Mouse (Mus musculus) forebrain, embryonic 16.5 days (tissue): ENCODE measurements at regions not wholly inside any gene's neighbourhood (a gene's known extent, or its start where the extent isn't known, plus 50 kb on each side); places are given as distances from the start of the nearest gene placed in this dataset.
"Not testable (repeated sequence)": the region's sequence is repeated elsewhere in the genome, so short reads cannot be mapped to it uniquely, and the experiment has no call there.

ENCODE experiments used
- ATAC-seq: fragments of 200-750 bp; cut with Nextera tagmentation; 2 replicates; pipeline ENCODE4 v1.8.0; 2017; ENCODE audit warnings: mild to moderate bottlenecking, moderate library complexity
- H3K27ac ChIP-seq: fragments of 300-500 bp; sonication (generic); 2 replicates; pipeline ENCODE4 v1.5.1; 2014; ENCODE audit warnings: low read length, control low read depth
- H3K27me3 ChIP-seq: fragments of 300-500 bp; sonication (generic); replicated peaks from 2 replicates; pipeline ENCODE4 v1.6.1; 2014; ENCODE audit warnings: low read length; ENCODE audit not compliant: control insufficient read depth, insufficient read depth
- H3K36me3 ChIP-seq: fragments of 300-500 bp; sonication (generic); 2 replicates; pipeline ENCODE4 v1.6.1; 2014; ENCODE audit not compliant: control insufficient read depth, insufficient read depth
- H3K4me1 ChIP-seq: fragments of 300-500 bp; sonication (generic); replicated peaks from 2 replicates; pipeline ENCODE4 v1.6.1; 2014; ENCODE audit warnings: low read length; ENCODE audit not compliant: control insufficient read depth, insufficient read depth
- H3K4me2 ChIP-seq: fragments of 300-500 bp; sonication (generic); 2 replicates; pipeline ENCODE4 v1.6.1; 2014; ENCODE audit warnings: mild to moderate bottlenecking, low read length, control low read depth
- H3K4me3 ChIP-seq: fragments of 300-500 bp; sonication (generic); replicated peaks from 2 replicates; pipeline ENCODE4 v1.5.1; 2014; ENCODE audit warnings: mild to moderate bottlenecking, low read length, control low read depth
- H3K9ac ChIP-seq: fragments of 300-500 bp; sonication (generic); replicated peaks from 2 replicates; pipeline ENCODE4 v1.6.1; 2014; ENCODE audit warnings: low read depth, low read length, control low read depth
- H3K9me3 ChIP-seq: fragments of 300-500 bp; sonication (generic); 2 replicates; pipeline ENCODE4 v1.6.1; 2016; ENCODE audit warnings: low read length; ENCODE audit not compliant: control insufficient read depth
- WGBS: fragments of 180-500 bp; shearing (Covaris S2); extraction: QIAGEN DNeasy Blood & Tissue Kit; methylation state at CpG from one replicate; pipeline ENCODE4 v1.1.7; 2014; 5-methylcytosine and 5-hydroxymethylcytosine counted together

DNA sequence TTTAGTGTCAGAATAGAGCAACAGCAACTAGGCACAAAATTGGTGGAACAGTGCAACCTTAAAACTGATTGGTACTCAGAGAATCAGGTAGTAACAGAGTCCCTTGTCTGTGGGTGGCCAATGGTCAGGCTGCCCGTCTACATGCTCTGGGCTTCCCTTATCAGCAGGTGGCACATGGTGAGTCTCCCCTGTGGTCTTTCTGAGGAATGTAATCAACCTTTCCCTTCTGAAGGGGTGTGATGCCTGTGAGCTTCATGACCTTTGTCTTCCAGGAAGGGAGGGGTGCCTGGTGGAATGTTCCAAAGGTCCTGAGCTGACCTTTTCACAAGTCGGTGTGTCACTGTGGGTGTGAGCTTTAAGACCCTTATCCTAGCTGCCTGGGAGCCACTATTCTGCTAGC, 438.4 kb downstream of the Rfpl4b start:
- Histone ChIP-seq H3K4me2 (no peak overlapping the region), H3K27ac (no peak overlapping the region), H3K9ac (no peak overlapping the region), H3K4me3 (no peak overlapping the region), H3K27me3 (no peaks in the 10 kb centered on the region), H3K4me1 (0 out of 2 replicates have a peak, but pooled peaks cover 3% of the 10 kb centered on the region), H3K9me3 (no peaks in the 10 kb centered on the region), H3K36me3 (no peaks in the 10 kb centered on the region)
- ATAC-seq = no peak
- 75% methylated on average over 2 of the region's 2 CpGs for WGBS

DNA sequence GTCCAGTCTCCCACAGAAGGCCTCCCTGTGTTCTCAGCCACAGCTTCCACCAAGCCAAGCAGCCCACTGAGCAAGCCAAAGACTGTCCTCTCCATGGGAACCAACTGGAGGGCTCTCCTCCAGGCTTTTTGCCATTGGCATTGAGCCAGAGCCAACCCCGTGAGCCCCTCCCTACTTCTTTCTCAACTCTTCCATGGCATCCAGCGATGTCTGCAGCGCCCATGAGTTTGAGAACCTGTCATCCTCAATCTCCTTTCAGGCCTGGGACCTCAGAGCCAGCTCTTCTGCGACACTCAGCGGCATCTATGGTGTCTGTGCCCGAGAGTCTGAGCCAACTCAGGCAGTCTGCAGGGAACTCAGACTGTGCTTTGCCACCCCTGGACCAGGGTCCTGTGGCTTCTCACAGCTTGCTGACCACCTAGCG, 439.7 kb downstream of the Rfpl4b start:
- ATAC-seq = peak; percentile 75
- no peak overlapping the region for H3K4me3 ChIP-seq
- WGBS = 66% methylated on average over 7 of the region's 7 CpGs

DNA sequence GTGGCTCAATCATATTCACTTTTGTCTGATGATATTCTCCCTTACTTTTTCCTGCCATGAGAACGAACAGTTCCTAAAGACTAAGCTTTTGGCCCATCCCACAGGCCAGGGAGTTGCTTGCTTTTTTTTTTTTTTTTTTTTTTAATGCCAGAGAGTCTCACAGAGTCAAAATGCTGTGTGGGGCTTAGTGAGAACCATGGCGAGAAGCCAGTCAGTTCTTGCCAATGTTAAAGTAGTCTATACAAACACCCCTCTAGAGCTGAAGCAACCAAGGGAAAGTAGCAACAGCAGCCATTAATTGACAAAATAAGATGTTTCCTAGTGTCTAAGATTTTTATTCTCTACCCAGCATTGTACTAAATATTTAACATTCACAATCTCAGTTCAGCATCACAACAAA, 441.2 kb downstream of the Rfpl4b start:
- 49% methylated on average over 2 of the region's 2 CpGs for WGBS

More for the DNA sequence above, 439.7 kb downstream of the Rfpl4b start:
- Histone ChIP-seq H3K36me3 (no peaks in the 10 kb centered on the region), H3K27ac (no peak overlapping the region), H3K4me1 (0 out of 2 replicates have a peak, but pooled peaks cover 3% of the 10 kb centered on the region), H3K9me3 (no peaks in the 10 kb centered on the region), H3K9ac (no peak overlapping the region), H3K27me3 (no peaks in the 10 kb centered on the region), H3K4me2 (no peak overlapping the region)

DNA sequence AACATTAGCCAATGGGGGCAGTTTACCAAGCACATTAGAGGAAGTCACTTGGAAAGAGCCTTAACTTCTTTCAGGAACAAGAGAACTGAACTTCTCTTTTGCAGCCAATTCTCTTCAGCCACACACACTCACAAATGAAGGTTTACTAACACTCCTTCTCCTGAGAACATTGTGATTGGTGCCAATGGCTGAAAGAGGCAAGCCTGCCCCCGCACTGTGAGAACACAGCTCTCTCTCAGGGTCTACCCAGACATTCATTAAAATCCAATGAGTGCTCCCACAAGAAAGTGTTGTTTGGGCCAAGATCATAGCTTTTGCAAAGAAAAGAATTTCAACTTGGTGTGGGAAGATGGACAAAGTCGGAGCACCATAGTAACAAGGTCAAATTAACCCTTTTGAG, 454.8 kb downstream of the Rfpl4b start:
- no peak overlapping the region for H3K9ac ChIP-seq
- no peaks in the 10 kb centered on the region for H3K36me3 ChIP-seq
- 0 out of 2 replicates have a peak, but pooled peaks cover 2% of the 10 kb centered on the region for H3K4me1 ChIP-seq
- 67% methylated on average over 2 of the region's 2 CpGs for WGBS
- H3K27ac ChIP-seq = no peak overlapping the region
- no peak for ATAC-seq
- no peaks in the 10 kb centered on the region for H3K9me3 ChIP-seq
- no peak overlapping the region for H3K4me3 ChIP-seq
- H3K27me3 ChIP-seq = no peaks in the 10 kb centered on the region
- H3K4me2 ChIP-seq = no peak overlapping the region

More for the DNA sequence above, 441.2 kb downstream of the Rfpl4b start:
- Histone ChIP-seq H3K4me1 (0 out of 2 replicates have a peak, but pooled peaks cover 3% of the 10 kb centered on the region), H3K27ac (no peak overlapping the region), H3K4me2 (no peak overlapping the region), H3K27me3 (no peaks in the 10 kb centered on the region), H3K4me3 (no peak overlapping the region), H3K36me3 (no peaks in the 10 kb centered on the region), H3K9me3 (no peaks in the 10 kb centered on the region), H3K9ac (no peak overlapping the region)
- peak; percentile 71 for ATAC-seq

DNA sequence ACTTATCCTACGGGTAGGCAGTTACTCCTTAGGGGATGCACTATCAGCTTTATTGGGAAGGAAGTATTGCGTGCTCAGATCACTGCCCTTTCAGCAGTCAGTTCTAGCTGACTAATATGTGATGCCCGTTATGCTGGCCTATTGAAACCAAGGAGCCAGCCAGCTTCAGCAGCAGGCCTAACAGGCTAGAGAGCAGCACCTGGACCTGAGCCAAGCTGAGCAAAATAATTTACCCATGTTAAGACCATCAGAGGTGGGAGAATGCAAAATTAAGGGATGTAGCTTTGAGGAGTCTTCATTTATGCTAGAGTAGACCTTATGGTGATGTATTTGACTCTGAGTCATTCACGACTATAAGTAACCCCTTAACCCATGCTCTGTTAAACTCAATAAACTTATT, 456.7 kb downstream of the Rfpl4b start:
- H3K4me3 ChIP-seq = no peak overlapping the region
- H3K27me3 ChIP-seq = no peaks in the 10 kb centered on the region
- no peaks in the 10 kb centered on the region for H3K9me3 ChIP-seq
- H3K9ac ChIP-seq = no peak overlapping the region
- 0 out of 2 replicates have a peak, but pooled peaks cover 2% of the 10 kb centered on the region for H3K4me1 ChIP-seq
- ATAC-seq = no peak
- no peaks in the 10 kb centered on the region for H3K36me3 ChIP-seq
- H3K4me2 ChIP-seq = no peak overlapping the region
- WGBS = 65% methylated on average over 4 of the region's 4 CpGs
- no peak overlapping the region for H3K27ac ChIP-seq

DNA sequence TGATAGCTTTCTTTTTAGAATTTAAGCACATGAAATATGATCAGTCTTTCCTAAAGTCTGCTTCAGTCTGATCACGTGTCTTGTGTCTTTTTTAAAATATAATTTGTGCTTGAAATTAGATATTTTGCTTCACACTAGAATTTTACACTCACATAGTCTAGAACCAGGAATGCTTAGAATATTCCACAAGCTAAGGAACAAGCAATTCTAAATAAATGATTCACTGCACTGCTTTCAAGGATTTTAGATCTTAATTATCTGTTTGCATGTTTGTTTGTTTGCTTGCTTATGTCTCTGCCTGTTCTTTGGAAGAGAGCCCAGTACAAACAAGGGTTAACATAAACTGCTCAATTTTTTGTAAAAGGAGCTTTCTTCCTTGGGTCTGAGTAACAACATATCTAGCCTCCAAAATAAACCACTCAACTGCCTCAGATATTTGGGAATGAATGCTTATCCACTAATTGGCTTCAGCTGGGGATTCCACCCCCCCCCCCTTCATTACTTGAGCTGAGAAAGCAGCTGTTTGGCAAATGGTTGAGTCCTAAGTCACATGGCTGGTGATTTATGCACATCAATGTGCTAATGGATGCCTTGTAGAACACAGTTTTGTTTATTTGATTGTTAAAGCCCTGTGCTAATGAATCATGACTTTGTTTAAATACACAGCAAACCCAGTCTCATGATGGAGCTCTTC, 463.9 kb downstream of the Rfpl4b start:
- Histone ChIP-seq H3K4me1 (peaks cover 5% of the 10 kb centered on the region), H3K4me3 (no peak overlapping the region), H3K9me3 (no peaks in the 10 kb centered on the region), H3K9ac (no peak overlapping the region), H3K36me3 (no peaks in the 10 kb centered on the region), H3K27ac (no peak overlapping the region), H3K4me2 (no peak overlapping the region), H3K27me3 (no peaks in the 10 kb centered on the region)
- peak; percentile 94 for ATAC-seq
- 43% methylated on average over 1 of the region's 1 CpGs for WGBS

DNA sequence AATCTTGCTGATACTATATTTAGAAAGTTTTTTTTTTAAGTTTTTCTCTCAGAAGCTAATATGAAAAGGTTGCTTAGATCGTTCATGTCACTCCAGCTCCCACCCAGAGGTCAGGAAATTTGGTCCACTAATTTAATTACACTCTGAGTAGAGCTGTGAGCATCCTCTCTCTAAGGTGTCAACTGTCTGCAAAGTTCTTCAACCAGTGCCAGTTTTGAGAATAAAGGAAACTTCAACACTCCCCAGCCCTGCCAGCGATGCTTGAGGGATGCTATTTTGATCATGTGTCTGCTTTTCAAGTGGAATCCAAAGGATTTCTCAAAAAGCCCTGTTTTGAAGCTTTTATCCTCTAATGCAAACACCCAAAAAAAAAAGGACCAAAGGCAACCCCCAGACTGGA, 467.6 kb downstream of the Rfpl4b start:
- H3K4me2 ChIP-seq = no peak overlapping the region
- 20% methylated on average over 2 of the region's 2 CpGs for WGBS
- H3K4me1 ChIP-seq = peaks cover 5% of the 10 kb centered on the region
- no peaks in the 10 kb centered on the region for H3K36me3 ChIP-seq
- H3K27me3 ChIP-seq = no peaks in the 10 kb centered on the region
- no peak for ATAC-seq
- no peaks in the 10 kb centered on the region for H3K9me3 ChIP-seq
- no peak overlapping the region for H3K27ac ChIP-seq
- no peak overlapping the region for H3K4me3 ChIP-seq
- H3K9ac ChIP-seq = no peak overlapping the region

DNA sequence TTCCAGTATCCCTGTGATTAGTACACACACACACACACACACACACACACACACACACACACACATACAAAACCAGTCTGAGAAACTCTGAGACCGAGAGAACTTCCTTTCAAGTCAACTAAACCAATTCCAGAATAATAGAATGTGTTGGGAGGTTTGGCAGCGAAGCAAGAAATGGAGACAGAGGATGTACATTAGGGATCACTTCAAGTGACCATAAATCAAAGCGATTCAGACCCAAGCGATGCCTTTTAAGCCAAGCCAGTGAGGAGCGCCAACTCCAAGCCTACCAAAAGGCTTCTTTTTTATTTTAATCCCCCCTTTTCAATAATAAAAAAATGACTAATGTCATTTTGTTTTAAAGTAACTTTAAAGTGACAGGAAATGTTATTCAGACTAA, 468.1 kb downstream of the Rfpl4b start:
- no peak for ATAC-seq
- no peaks in the 10 kb centered on the region for H3K9me3 ChIP-seq
- H3K27ac ChIP-seq = no peak overlapping the region
- no peaks in the 10 kb centered on the region for H3K27me3 ChIP-seq
- H3K4me3 ChIP-seq = no peak overlapping the region
- no peak overlapping the region for H3K4me2 ChIP-seq
- peaks cover 5% of the 10 kb centered on the region for H3K4me1 ChIP-seq
- H3K36me3 ChIP-seq = no peaks in the 10 kb centered on the region
- no peak overlapping the region for H3K9ac ChIP-seq
- WGBS = 42% methylated on average over 5 of the region's 5 CpGs

DNA sequence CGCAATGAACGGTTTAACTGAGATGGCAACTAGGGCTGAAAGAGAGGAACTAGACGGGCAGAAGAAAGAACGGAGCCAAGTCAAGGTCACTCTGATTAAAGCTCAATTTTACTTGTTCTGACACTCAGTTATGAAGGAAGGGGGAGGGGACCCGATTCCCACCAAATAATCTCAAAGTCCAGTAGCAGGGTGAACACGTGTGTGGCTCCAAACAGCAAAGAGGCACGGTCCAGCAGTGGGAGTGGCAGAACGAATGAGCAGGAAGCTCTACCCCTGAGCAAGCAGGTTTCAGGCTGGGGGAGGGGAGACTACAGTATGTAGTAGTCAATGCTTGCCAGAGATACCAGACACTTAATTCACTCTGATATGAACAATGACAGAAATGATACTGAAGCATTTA, 474.6 kb downstream of the Rfpl4b start:
- not testable (repeated sequence) for H3K27ac ChIP-seq, H3K4me1 ChIP-seq, ATAC-seq, H3K36me3 ChIP-seq, H3K4me2 ChIP-seq, H3K27me3 ChIP-seq, H3K9ac ChIP-seq, H3K4me3 ChIP-seq, H3K9me3 ChIP-seq
- WGBS = 74% methylated on average over 8 of the region's 8 CpGs
